20 mouse cellular contexts compared by ENCODE assay signal in genomic region chr15:83853400-83853811, GRCm38 (mm10).
DNase-seq lines count a peak whose midpoint lies in the region; TF ChIP-seq lines count a peak whose summit lies in the region.
"Had no signal": no experiment of that assay in that cellular context is flagged by ENCODE, and none has a peak within 500 bp of the region (broad histone marks: within the 10 kb centered on the region; RNA-seq: fewer than 3 reads in every experiment).

No protein-coding gene starts in this region.

- 68% methylated on average over 5 of the region's 5 CpGs for WGBS in kidney, adult 2 months

- H3K4me3 ChIP-seq in left cerebral cortex, adult 2 months, result no peak overlapping the region
- H3K4me3 ChIP-seq in kidney, adult 2 months (ENCODE audit: insufficient read depth, low read depth, low read length), result no peak overlapping the region
- H3K4me3 ChIP-seq: embryonic facial prominence, embryonic 15.5 days; heart, embryonic 13.5 days; hindbrain, embryonic 13.5 days; limb, embryonic 15.5 days; stomach, embryonic 15.5 days had no signal

- H3K4me1 ChIP-seq in kidney, adult 2 months (ENCODE audit: control insufficient read depth, insufficient read depth, low read length), result no peaks in the 10 kb centered on the region
- H3K4me1 ChIP-seq: embryonic facial prominence, embryonic 15.5 days; heart, embryonic 13.5 days; limb, embryonic 15.5 days; stomach, embryonic 15.5 days had no signal

- H3K27ac ChIP-seq in left cerebral cortex, adult 2 months, result peak overlapping the region; percentile 44
- no peak overlapping the region for H3K27ac ChIP-seq in kidney, adult 2 months (ENCODE audit: insufficient read depth, low read depth, low read length)
- H3K27ac ChIP-seq: embryonic facial prominence, embryonic 15.5 days; heart, embryonic 13.5 days; hindbrain, embryonic 13.5 days; limb, embryonic 15.5 days; stomach, embryonic 15.5 days had no signal

- no peaks in the 10 kb centered on the region for H3K36me3 ChIP-seq in kidney, adult 2 months (ENCODE audit: control insufficient read depth, insufficient read depth, low read length)
- H3K36me3 ChIP-seq: embryonic facial prominence, embryonic 15.5 days; heart, embryonic 13.5 days; hindbrain, embryonic 13.5 days; limb, embryonic 15.5 days; stomach, embryonic 15.5 days had no signal

- no peak for TF ChIP-seq POLR2A in kidney, adult 2 months (IDR thresholded peaks at IDR 0.05; ENCODE audit: low read depth, low read length)

- DNase-seq in cerebellum, postnatal 10 days, result peak; percentile 56 to 69
- DNase-seq in cerebellum, adult 11-12 months, result no peak
- DNase-seq in left cerebral cortex, adult 2 months (ENCODE audit: extremely low spot score in 1 of 2, low spot score in 2 of 2), result peak in 1 of 2 experiments; percentile 51
- no peak for DNase-seq in left cerebral cortex, adult 11 months (ENCODE audit: low spot score)
- peak; percentile 53 to 63 for DNase-seq in layer of hippocampus, postnatal 10 days (ENCODE audit: low spot score in 2 of 2)
- DNase-seq in right cerebral cortex, postnatal 25 days, result peak; percentile 67
- no peak for DNase-seq in urinary bladder, postnatal 25 days (ENCODE audit: low spot score)
- DNase-seq in kidney, adult 2 months, result no peak
- DNase-seq: adrenal gland, adult 8-10 months; cerebellum, postnatal 25 days; gastrocnemius, postnatal 10 days; heart, adult 11 months; kidney, adult 9 months; kidney, postnatal 25 days; thymus, adult 2 months had no signal

- intact Hi-C loops in left cerebral cortex, adult 2 months (cut with DNase I), result loop anchor here (5.0 kb wide), 1 partner anchor 144 kb away; no protein-coding TSS in a partner anchor

- peak; percentile 9; the same call in 1 of the 2 replicates for TF ChIP-seq CTCF in left cerebral cortex, adult 2 months (IDR thresholded peaks at IDR 0.05)
- TF ChIP-seq CTCF in kidney, adult 2 months (conservative IDR thresholded peaks at IDR 0.05; ENCODE audit: insufficient read depth, insufficient read length, low read depth, low read length), result no peak

- H3K27me3 ChIP-seq in kidney, adult 2 months (replicated peaks; ENCODE audit: control insufficient read depth, insufficient read depth, low read length), result no peaks in the 10 kb centered on the region
- H3K27me3 ChIP-seq: embryonic facial prominence, embryonic 15.5 days; limb, embryonic 15.5 days; stomach, embryonic 15.5 days had no signal

Comparison
In these comparisons a context has a peak if more than half of its experiments do, and no peak if none do; other contexts are left out.
1. DNase-seq: peak in cerebellum, postnatal 10 days (2 of 2), layer of hippocampus, postnatal 10 days (2 of 2) and right cerebral cortex, postnatal 25 days (single experiment); none in cerebellum, adult 11-12 months (single experiment), left cerebral cortex, adult 11 months (single experiment), urinary bladder, postnatal 25 days (single experiment) and kidney, adult 2 months (single experiment).